Mouse (Mus musculus): Measurements from ENCODE around the gene Zfyve21. TPM values are rescaled to one million over a fixed set of nuclear protein-coding genes. Genes with fewer than 3 reads are reported as not detected.

The Zfyve21 gene
- total and polyA plus RNA-seq, 2 experiments = 63.3 to 65.5 TPM

DNA sequence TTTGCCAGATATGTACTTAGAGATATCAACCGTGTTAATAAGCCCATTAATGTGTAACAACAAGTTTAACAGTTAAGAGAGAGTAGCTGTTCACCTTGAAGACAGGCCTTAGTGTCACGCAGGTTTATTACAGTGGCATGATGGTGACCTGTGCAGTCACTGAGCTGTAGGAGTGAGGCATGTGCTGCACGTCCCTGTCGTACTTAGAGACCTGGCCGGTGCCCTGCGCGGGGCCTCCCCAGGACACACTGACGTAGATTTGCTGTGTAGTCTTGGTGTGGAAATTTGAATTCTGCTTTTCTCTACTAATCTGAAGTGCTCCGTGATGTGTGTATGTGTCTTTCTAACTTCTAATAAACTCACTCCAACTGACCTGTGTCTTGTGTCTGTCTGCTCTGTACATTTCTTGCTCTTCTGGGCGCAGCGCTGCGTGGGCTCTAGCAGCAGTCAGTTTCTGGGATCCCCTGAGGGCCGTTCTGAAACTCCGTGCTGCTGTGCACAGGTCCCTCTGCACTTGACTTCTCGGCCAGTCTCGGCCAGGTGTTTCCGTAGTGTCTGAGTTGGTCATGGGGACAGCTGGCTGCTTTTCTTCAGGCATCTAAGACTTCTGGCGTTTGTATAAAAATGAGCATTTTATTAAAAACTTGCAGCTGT is 19.3 kb upstream of the Zfyve21 start:
- 97% methylated on average over 18 of the region's 18 CpGs for WGBS
- Histone ChIP-seq H3K27me3 (ENCODE audit: control insufficient read depth, insufficient read depth, low read length) (no peaks in the 10 kb centered on the region), H3K9ac (ENCODE audit: low read depth, low read length) (no peak overlapping the region), H3K4me3 (ENCODE audit: insufficient read depth, low read depth, low read length) (no peak overlapping the region), H3K79me2 (ENCODE audit: control insufficient read depth, insufficient read depth, low read length) (peaks cover 2% of the 10 kb centered on the region; the same call in 1 of the 2 replicates), H3K36me3 (ENCODE audit: control insufficient read depth, insufficient read depth, low read length) (peaks cover 8% of the 10 kb centered on the region), H3K4me1 (ENCODE audit: control insufficient read depth, insufficient read depth, low read length) (peaks cover 11% of the 10 kb centered on the region), H3K27ac (replicated peaks; ENCODE audit: insufficient read depth, low read depth, low read length) (no peak overlapping the region)
- TF ChIP-seq POLR2A (IDR thresholded peaks at IDR 0.05; ENCODE audit: extremely low read depth, insufficient read depth, low read length) = no peak
- TF ChIP-seq CTCF (IDR thresholded peaks at IDR 0.05; ENCODE audit: low read depth, low read length) = no peak
- no peak for DNase-seq (ENCODE audit: extremely low read depth, low read depth, low spot score)

GRCm38 (mm10) chr12:111795180-111795895 is 18.6 kb upstream of the Zfyve21 start:
- 94% methylated on average over 28 of the region's 28 CpGs for WGBS
- H3K4me3 ChIP-seq (ENCODE audit: insufficient read depth, low read depth, low read length) = no peak overlapping the region
- H3K79me2 ChIP-seq (ENCODE audit: control insufficient read depth, insufficient read depth, low read length) = peaks cover 2% of the 10 kb centered on the region; the same call in 1 of the 2 replicates
- H3K27ac ChIP-seq (replicated peaks; ENCODE audit: insufficient read depth, low read depth, low read length) = no peak overlapping the region
- H3K4me1 ChIP-seq (ENCODE audit: control insufficient read depth, insufficient read depth, low read length) = peaks cover 5% of the 10 kb centered on the region
- TF ChIP-seq POLR2A (IDR thresholded peaks at IDR 0.05; ENCODE audit: extremely low read depth, insufficient read depth, low read length) = no peak
- no peak for TF ChIP-seq CTCF (IDR thresholded peaks at IDR 0.05; ENCODE audit: low read depth, low read length)
- no peak overlapping the region for H3K9ac ChIP-seq (ENCODE audit: low read depth, low read length)
- no peaks in the 10 kb centered on the region for H3K27me3 ChIP-seq (ENCODE audit: control insufficient read depth, insufficient read depth, low read length)
- H3K36me3 ChIP-seq (ENCODE audit: control insufficient read depth, insufficient read depth, low read length) = peaks cover 8% of the 10 kb centered on the region
- no peak for DNase-seq (ENCODE audit: extremely low read depth, low read depth, low spot score)

- no peak for DNase-seq (ENCODE audit: extremely low read depth, low read depth, low spot score)
- WGBS = 82% methylated on average over 8 of the region's 8 CpGs
- Histone ChIP-seq H3K9ac (ENCODE audit: low read depth, low read length) (no peak overlapping the region), H3K79me2 (ENCODE audit: control insufficient read depth, insufficient read depth, low read length) (no peaks in the 10 kb centered on the region), H3K4me1 (ENCODE audit: control insufficient read depth, insufficient read depth, low read length) (no peaks in the 10 kb centered on the region), H3K36me3 (ENCODE audit: control insufficient read depth, insufficient read depth, low read length) (peaks cover 11% of the 10 kb centered on the region), H3K27ac (replicated peaks; ENCODE audit: insufficient read depth, low read depth, low read length) (no peak overlapping the region), H3K27me3 (ENCODE audit: control insufficient read depth, insufficient read depth, low read length) (no peaks in the 10 kb centered on the region), H3K4me3 (ENCODE audit: insufficient read depth, low read depth, low read length) (no peak overlapping the region)
- TF ChIP-seq CTCF (IDR thresholded peaks at IDR 0.05; ENCODE audit: low read depth, low read length) (no peak), POLR2A (IDR thresholded peaks at IDR 0.05; ENCODE audit: extremely low read depth, insufficient read depth, low read length) (no peak)
Observed at GRCm38 (mm10) chr12:111797251-111797650, 16.7 kb upstream of the Zfyve21 start.

DNA sequence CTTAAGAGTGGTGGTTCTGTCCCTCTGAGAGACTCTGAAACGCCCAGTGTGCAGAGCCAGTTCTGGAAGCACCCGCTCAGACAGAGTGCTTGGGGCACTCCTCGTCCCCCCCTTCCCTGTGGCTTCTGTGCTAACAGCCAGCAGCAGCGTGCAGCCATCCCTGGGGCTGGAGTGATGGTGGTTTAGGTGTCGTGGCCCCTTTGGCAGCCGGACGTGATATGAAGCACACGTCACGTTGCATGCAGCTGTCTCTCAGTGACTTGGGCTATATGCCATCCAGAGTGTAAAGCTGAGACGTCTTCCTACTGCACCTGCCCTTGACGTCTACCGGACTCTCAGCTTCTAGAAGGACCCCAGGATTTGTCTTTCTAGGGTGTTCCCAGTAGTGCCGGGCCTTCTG is 15.5 kb upstream of the Zfyve21 start:
- 92% methylated on average over 13 of the region's 13 CpGs for WGBS
- TF ChIP-seq POLR2A (IDR thresholded peaks at IDR 0.05; ENCODE audit: extremely low read depth, insufficient read depth, low read length) = no peak
- no peak for TF ChIP-seq CTCF (IDR thresholded peaks at IDR 0.05; ENCODE audit: low read depth, low read length)
- Histone ChIP-seq H3K27ac (replicated peaks; ENCODE audit: insufficient read depth, low read depth, low read length) (no peak overlapping the region), H3K4me1 (ENCODE audit: control insufficient read depth, insufficient read depth, low read length) (no peaks in the 10 kb centered on the region), H3K4me3 (ENCODE audit: insufficient read depth, low read depth, low read length) (no peak overlapping the region), H3K9ac (ENCODE audit: low read depth, low read length) (no peak overlapping the region), H3K79me2 (ENCODE audit: control insufficient read depth, insufficient read depth, low read length) (no peaks in the 10 kb centered on the region), H3K36me3 (ENCODE audit: control insufficient read depth, insufficient read depth, low read length) (peaks cover 9% of the 10 kb centered on the region; the same call in 1 of the 2 replicates), H3K27me3 (ENCODE audit: control insufficient read depth, insufficient read depth, low read length) (no peaks in the 10 kb centered on the region)
- no peak for DNase-seq (ENCODE audit: extremely low read depth, low read depth, low spot score)

DNA sequence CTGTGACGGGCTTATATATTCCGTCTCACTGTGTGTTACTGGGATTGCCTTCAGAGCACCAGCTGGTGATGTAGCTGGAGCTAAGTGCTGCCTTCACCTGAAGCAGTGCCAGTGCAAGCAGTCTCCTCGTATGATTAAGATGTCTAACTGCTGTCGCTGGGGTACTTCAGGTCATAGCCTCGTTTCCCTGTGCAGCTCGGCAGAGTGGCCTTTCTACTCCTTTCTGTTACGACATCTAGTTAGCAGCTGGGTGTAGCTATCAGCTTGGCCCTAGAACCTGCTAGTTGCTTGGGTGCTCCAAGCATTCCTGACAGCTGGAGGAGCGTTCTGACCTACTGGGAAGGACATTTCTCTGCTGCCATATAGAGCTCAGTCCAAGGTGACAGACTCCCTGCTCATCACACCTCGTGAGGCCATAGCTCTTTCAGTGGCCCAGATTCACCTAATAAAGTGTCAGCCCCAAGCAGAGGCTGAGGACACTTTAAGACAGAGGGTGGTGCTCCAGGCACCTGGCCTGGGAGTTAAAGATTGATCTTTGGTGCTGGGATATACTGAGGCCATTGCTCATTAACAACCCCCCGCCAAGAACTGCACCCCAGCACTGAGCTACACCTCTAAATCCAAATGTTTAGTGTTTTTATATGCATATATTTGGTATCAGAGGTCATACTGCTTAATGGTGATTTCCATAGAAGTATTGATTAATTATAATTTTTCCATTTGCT is 13.3 kb upstream of the Zfyve21 start:
- Histone ChIP-seq H3K79me2 (ENCODE audit: control insufficient read depth, insufficient read depth, low read length) (no peaks in the 10 kb centered on the region), H3K27me3 (ENCODE audit: control insufficient read depth, insufficient read depth, low read length) (no peaks in the 10 kb centered on the region), H3K9ac (ENCODE audit: low read depth, low read length) (no peak overlapping the region), H3K4me1 (ENCODE audit: control insufficient read depth, insufficient read depth, low read length) (no peaks in the 10 kb centered on the region), H3K4me3 (ENCODE audit: insufficient read depth, low read depth, low read length) (no peak overlapping the region), H3K27ac (replicated peaks; ENCODE audit: insufficient read depth, low read depth, low read length) (no peak overlapping the region), H3K36me3 (ENCODE audit: control insufficient read depth, insufficient read depth, low read length) (peaks cover 5% of the 10 kb centered on the region; the same call in 1 of the 2 replicates)
- 74% methylated on average over 10 of the region's 10 CpGs for WGBS
- no peak for TF ChIP-seq CTCF (IDR thresholded peaks at IDR 0.05; ENCODE audit: low read depth, low read length)
- no peak for TF ChIP-seq POLR2A (IDR thresholded peaks at IDR 0.05; ENCODE audit: extremely low read depth, insufficient read depth, low read length)
- DNase-seq (ENCODE audit: extremely low read depth, low read depth, low spot score) = peak; percentile 64

All from liver, adult 2 months (tissue).